Mouse (Mus musculus): Measurements from ENCODE around the gene Olfr832.
"Not testable (repeated sequence)": the region's sequence is repeated elsewhere in the genome, so short reads cannot be mapped to it uniquely, and the experiment has no call there.

The Olfr832 gene

GRCm38 (mm10) chr9:18936822-18937221 lies at the start of gene Olfr832:
Olfr832 (plus strand) TSS chr9:18937122.
- not testable (repeated sequence) for DNase-seq (ENCODE audit: low read depth, low spot score)

- DNase-seq (ENCODE audit: low read depth, low spot score), result not testable (repeated sequence)
Measured at GRCm38 (mm10) chr9:18907699-18908098, 29.2 kb upstream of the Olfr832 start.

GRCm38 (mm10) chr9:18927921-18928320 lies 9.0 kb upstream of the Olfr832 start:
- DNase-seq (ENCODE audit: low read depth, low spot score), result not testable (repeated sequence)

GRCm38 (mm10) chr9:18962021-18962420 lies 25.1 kb downstream of the Olfr832 start:
- no peak for DNase-seq (ENCODE audit: low read depth, low spot score)

- no peak for DNase-seq (ENCODE audit: low read depth, low spot score)
Measured at GRCm38 (mm10) chr9:18987690-18988089, 50.8 kb downstream of the Olfr832 start, which contains the start of gene Olfr834. Olfr834 (plus strand) TSS chr9:18987990.

All from WW6 (cell line).